Mouse (Mus musculus): ENCODE results near the gene Arhgef12. TPM values are rescaled to one million over a fixed set of nuclear protein-coding genes. Genes with fewer than 3 reads are reported as not detected.

The Arhgef12 gene
- polyA plus RNA-seq, 1 experiment, result 6.4 TPM

DNA sequence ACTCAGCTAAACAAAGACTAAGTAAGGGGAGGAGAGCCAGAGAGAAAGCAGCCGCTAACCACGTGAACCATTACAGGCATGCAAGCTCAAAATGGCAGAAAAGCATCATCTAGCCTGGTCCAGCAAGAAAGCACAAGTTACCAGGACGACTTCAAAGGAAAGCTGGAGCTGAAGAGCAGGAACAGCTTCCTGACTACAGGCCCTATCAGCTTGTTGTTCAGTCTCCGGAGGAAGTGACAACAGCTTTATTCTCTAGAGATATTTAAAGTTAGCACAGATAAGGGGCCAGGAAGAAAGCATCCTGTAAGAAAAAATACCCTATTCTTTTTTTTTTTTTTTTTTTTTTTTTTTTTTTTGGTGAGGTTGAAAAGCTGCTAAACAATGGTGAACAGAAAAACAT, 8.1 kb downstream of the Arhgef12 start:
- TF ChIP-seq GATA1 (IDR thresholded peaks at IDR 0.05; ENCODE audit: low read length), result no peak

GRCm38 (mm10) chr9:43097801-43098557, 9.1 kb downstream of the Arhgef12 start:
- no peak for TF ChIP-seq GATA1 (IDR thresholded peaks at IDR 0.05; ENCODE audit: low read length)

DNA sequence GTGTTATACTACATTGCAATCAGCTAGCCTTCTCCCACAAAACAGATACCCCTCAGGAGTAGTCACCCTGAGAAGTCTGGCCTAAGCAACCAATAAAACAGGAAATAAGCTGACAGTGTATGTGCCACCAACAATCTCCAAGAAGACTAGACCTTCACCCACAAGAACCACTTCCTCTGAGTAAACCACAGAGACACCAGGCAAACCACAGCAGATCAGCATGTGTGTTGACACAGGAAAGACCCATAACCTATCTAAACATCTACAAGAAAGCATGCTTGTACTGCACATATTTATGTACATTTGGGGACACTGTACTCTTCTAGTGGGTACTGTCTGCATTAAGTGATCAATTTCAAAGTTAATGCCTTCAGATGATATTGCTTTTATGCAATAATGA, 10.7 kb downstream of the Arhgef12 start:
- peak; percentile 79 for TF ChIP-seq GATA1 (IDR thresholded peaks at IDR 0.05; ENCODE audit: low read length)

DNA sequence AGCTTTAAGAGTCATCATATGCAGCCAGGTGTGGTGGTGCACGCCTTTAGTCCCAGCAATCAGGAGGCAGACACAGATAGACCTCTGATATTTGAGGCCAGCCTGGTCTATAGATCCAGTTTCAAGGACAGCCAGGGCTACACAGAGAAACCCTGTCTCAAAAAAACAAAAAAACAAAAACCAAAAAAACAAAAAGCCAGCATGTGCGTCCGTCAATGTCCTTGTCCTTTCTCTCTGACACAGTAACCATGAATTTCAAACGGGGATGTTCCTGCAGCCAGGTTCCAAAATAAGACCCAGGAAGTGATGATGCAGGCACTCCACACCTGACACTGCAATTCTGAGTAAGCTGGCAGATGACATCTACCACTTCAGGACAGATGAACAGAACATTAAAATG, 12.2 kb downstream of the Arhgef12 start:
- no peak for TF ChIP-seq GATA1 (IDR thresholded peaks at IDR 0.05; ENCODE audit: low read length)

GRCm38 (mm10) chr9:43093803-43094202, 13.2 kb downstream of the Arhgef12 start:
- no peak for TF ChIP-seq GATA1 (IDR thresholded peaks at IDR 0.05; ENCODE audit: low read length)

- TF ChIP-seq GATA1 (IDR thresholded peaks at IDR 0.05; ENCODE audit: low read length), result no peak
Measured at GRCm38 (mm10) chr9:43085686-43086285, 21.3 kb downstream of the Arhgef12 start.

DNA sequence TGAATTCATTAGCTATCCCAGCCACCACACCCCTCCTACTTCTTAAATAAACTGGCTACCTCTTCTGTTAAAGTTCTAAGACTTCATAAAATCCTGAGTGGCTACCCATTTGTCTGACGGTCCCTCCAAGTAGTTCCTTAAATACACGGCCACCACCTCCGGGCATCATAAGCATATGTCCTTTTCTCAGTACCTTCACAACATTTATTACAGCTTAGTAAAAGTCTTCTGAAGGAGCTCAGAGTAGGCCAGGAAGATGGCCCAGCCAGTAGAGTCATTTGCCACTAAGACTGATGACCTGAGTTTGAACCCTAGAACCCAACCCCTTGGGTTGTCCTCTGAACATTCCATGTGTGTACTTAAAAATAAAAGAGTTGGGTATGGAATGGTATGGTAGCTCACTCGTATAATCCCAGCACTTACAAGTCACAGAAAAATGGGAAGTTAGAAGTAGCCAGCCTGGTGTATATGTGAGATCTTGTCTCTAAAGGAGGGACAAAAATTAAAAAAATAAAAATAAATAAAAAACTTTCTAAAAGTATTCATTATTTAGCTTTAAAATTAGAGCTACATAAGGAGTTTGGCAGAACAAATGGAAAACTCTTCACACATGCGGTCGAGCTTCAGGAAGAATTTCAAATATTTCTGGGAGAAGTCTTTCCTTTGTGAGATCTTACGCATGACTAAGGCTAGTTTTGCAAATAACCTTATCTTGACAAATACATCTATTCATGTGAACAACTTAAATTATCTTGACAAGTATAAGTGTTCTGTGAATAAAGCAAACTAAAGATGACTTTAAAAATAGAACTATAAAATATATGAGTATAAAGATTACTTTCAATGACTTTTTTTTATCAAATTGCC, 22.3 kb downstream of the Arhgef12 start:
- no peak for TF ChIP-seq GATA1 (IDR thresholded peaks at IDR 0.05; ENCODE audit: low read length)

DNA sequence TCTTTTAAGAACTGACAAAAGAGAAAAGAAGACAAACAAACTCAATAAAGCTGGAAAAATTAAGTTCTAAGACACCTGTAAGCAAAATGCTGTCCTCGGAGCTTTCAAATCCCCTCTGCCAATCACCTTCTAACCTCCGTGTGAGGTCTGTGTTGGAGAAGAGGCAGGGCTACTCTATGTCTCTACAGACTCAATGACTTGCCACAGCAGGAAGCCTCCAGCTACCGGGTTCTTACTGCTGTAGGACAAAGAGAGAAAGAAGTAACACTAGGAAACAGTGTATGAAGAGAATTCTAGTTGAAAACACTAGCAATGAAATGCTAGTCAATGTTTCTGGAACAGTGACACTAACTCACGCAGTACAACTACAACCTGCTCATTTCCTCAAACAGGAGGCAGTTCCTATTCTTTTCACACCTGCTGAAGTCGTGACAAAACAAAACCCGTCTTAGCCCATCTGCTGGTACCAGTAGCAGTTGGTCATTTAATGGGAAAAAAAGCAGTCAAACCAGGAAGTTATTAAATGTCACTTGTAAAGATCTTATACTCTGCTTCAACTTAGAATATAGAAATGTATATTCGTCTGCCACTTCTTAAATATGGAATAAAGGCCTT, 23.5 kb downstream of the Arhgef12 start:
- no peak for TF ChIP-seq GATA1 (IDR thresholded peaks at IDR 0.05; ENCODE audit: low read length)

DNA sequence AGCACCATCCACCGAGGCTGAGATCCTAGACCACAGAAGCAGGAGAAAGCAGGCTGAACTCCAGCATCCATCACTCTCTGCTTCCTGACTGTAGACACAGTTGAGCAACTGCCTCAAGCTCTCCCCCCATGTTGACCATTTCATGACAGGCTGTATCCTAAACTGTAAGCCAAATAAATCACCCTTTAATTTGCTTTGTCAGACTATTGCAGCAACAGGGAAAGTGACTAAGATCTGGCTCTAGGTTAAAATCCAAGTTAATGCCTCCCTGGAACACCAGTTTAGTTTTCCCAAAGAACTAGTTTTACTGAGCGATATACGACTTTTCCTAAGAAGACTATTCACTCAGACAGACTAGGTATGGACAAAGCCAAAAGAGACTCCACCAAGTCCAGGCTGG, 28.3 kb downstream of the Arhgef12 start:
- no peak for TF ChIP-seq GATA1 (IDR thresholded peaks at IDR 0.05; ENCODE audit: low read length)

DNA sequence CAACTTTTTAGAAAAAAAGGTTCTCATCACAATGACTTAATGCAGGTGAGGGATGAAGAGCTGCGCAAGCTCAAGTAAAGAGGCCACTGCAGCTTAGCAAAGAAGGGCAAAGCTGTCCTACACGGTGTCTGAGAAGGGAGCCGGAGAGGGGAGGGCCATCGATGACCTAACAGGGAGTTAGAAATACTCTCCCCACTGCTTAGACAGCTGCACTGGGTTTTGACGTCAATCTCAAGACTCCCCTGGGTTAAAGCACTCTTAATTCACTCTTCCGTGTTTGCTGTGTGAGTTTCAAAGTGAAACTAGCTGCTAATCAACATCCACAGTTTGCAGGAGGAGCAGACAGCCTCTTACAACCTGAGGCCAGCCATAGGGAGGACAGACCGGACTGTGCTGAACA, 30.9 kb downstream of the Arhgef12 start:
- no peak for TF ChIP-seq GATA1 (IDR thresholded peaks at IDR 0.05; ENCODE audit: low read length)

DNA sequence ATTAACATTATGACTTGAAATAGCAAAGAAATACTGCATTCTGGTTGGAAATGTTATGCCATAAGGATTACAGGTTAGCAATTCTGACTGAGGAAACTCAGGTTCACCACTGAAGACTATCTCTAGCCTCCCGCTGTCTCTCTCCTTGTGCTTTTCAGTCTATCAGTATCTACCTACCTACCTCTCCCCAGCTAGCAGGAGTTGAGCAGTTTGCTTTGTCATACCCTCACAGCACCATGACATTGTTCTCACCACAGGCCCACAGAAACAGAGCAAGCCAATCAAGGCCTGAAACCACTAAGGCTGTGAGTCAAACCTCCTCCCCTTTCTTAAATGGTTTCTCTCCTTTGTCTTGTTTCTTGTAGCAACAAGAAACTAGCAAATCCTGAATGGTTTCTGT, 32.4 kb downstream of the Arhgef12 start:
- TF ChIP-seq GATA1 (IDR thresholded peaks at IDR 0.05; ENCODE audit: low read length), result no peak

GRCm38 (mm10) chr9:43071741-43072140, 35.3 kb downstream of the Arhgef12 start:
- TF ChIP-seq GATA1 (IDR thresholded peaks at IDR 0.05; ENCODE audit: low read length), result no peak

GRCm38 (mm10) chr9:43071176-43071575, 35.9 kb downstream of the Arhgef12 start:
- TF ChIP-seq GATA1 (IDR thresholded peaks at IDR 0.05; ENCODE audit: low read length), result no peak

DNA sequence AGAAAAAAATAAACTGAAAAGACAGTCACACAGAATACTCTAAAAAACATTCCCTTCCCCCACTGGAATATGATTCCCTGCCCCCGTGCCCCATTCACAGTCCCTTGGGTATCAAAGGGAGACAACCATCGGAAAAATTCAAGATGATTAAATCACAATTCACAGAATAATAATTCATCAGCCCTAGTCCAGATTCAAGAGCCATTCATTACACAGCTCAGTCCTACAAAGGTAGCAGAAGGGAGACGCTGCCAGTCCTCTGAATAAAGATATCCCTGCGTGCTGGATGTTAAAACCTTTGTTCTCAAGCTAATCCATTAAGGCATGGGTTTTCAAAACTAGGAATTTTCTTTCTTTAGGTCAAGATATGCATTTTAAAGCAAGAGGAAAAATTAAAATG, 36.5 kb downstream of the Arhgef12 start:
- no peak for TF ChIP-seq GATA1 (IDR thresholded peaks at IDR 0.05; ENCODE audit: low read length)

DNA sequence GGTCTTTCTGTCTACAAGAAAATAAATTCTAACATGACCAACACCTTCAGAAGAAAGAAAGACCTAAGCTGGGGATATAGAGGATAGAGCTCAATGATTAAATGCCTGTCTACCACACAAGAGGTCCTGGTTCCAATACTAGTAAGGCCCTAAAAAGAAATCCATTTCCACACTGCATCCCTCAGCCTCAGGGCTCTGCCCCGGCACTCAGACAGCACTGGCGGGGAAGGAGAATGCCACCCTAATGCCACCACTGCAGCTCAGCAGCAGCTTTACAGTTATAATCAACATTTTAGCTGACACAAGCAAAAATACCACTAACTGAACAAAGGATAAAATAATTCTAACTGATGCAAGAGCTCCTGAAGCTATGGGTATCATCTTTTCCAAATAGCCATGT, 36.9 kb downstream of the Arhgef12 start:
- TF ChIP-seq GATA1 (IDR thresholded peaks at IDR 0.05; ENCODE audit: low read length), result no peak

DNA sequence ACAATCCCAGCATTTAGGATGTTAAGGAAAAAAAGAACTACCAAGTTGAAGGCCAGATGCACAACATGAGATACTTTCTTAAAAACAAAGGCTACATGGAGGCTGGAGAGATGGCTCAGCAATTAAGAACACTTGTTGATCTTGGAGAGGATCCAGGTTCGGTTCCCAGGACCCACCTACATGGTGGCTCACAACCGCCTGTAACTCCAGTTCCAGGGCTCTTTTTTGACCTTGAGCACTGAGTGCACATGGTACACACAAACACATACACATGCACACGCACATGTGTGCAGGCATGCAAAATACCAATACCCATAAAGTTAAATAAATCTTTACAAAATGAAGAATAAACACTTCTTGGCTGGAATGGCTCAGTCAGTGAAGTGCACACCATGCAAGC, 39.1 kb downstream of the Arhgef12 start:
- no peak for TF ChIP-seq GATA1 (IDR thresholded peaks at IDR 0.05; ENCODE audit: low read length)

Data from G1E-ER4 (cell line).